Mouse (Mus musculus) liver, adult 2 months (tissue): Measurements from ENCODE around the gene Oxa1l. TPM values are rescaled to one million over a fixed set of nuclear protein-coding genes. Genes with fewer than 3 reads are reported as not detected.
A peak's percentile ranks its signal among the peaks of the same experiment; 100 is the strongest.

Experiments
- DNase-seq: peaks from one replicate; pipeline ENCODE4 v3.0.0-alpha.2; 2011; ENCODE audit warnings: low read depth, low spot score; ENCODE audit errors: extremely low read depth
- H3K27ac ChIP-seq: fragments of 200-500 bp; replicated peaks from 2 replicates; pipeline ENCODE4 v1.5.1; 2012; ENCODE audit warnings: low read depth, mild to moderate bottlenecking, control low read depth, inconsistent platforms, low read length; ENCODE audit not compliant: insufficient read depth
- H3K27me3 ChIP-seq: fragments of 200-500 bp; 2 replicates; pipeline ENCODE4 v1.6.1; 2012; ENCODE audit warnings: mild to moderate bottlenecking, moderate library complexity, low read length, inconsistent platforms; ENCODE audit not compliant: control insufficient read depth, insufficient read depth
- H3K36me3 ChIP-seq: fragments of 200-500 bp; 2 replicates; pipeline ENCODE4 v1.6.1; 2012; ENCODE audit warnings: low read length, inconsistent platforms; ENCODE audit not compliant: control insufficient read depth, insufficient read depth
- H3K4me1 ChIP-seq: fragments of 200-500 bp; 2 replicates; pipeline ENCODE4 v1.6.1; 2011; ENCODE audit warnings: low read length; ENCODE audit not compliant: control insufficient read depth, insufficient read depth
- H3K4me3 ChIP-seq: fragments of 200-500 bp; 2 replicates; pipeline ENCODE4 v1.5.1; 2011; ENCODE audit warnings: low read depth, mild to moderate bottlenecking, control low read depth, low read length, moderate library complexity; ENCODE audit not compliant: insufficient read depth
- H3K79me2 ChIP-seq: fragments of 200-500 bp; 2 replicates; pipeline ENCODE4 v1.6.1; 2012; ENCODE audit warnings: inconsistent platforms, mild to moderate bottlenecking, low read length, moderate library complexity; ENCODE audit not compliant: control insufficient read depth, insufficient read depth
- H3K9ac ChIP-seq: fragments of 200-500 bp; 2 replicates; pipeline ENCODE4 v1.6.1; 2012; ENCODE audit warnings: low read depth, mild to moderate bottlenecking, control low read depth, inconsistent platforms, low read length
- CTCF ChIP-seq: fragments of 200-500 bp; IDR thresholded peaks from 2 replicates; pipeline ENCODE4 v1.5.1; 2011; ENCODE audit warnings: low read depth, low read length, control low read depth
- POLR2A ChIP-seq: fragments of 200-500 bp; IDR thresholded peaks from 2 replicates; pipeline ENCODE4 v1.6.1; 2011; ENCODE audit warnings: low read length, control low read depth; ENCODE audit not compliant: insufficient read depth; ENCODE audit errors: extremely low read depth
- WGBS: fragments of 180-500 bp; shearing (Covaris S2); methylation state at CpG from one replicate; pipeline ENCODE4 v1.1.7; 2018; 5-methylcytosine and 5-hydroxymethylcytosine counted together
- polyA plus RNA-seq: library from polyadenylated mRNA; depleted of rRNA; stranded (reverse); fragments of >200 nt; gene quantifications from 2 replicates; pipeline ENCODE4 v1.2.3, GENCODE M21; 2012
- total RNA-seq: library from RNA; depleted of rRNA; stranded (reverse); fragments of >200 nt; gene quantifications from 2 replicates; pipeline ENCODE4 v1.2.3, GENCODE M21; 2014

Gene Oxa1l
- total and polyA plus RNA-seq, 2 experiments = 16.4 to 116 TPM

DNA sequence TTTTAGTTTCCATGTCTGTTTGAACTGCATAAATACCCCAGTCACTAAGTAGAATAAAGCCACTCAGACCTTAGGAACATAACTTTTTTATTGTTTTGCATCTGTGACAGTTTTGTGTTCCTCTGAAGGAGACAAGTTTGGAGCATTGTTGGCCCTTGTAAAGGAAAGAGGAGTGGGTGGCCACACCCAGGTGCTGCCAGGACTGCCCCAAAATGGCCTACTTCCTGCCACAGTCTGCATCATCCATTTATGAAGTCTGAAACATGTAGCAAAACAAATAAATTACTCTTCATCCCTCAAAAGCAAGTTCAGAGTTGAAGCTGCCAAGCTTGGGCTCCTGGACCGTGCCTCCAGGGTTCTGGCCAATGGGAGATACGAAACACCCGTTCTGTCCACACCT is 8.7 kb downstream of the Oxa1l start:
- no peak for TF ChIP-seq POLR2A
- TF ChIP-seq CTCF = no peak
- Histone ChIP-seq H3K4me1 (no peaks in the 10 kb centered on the region), H3K9ac (no peak overlapping the region), H3K27ac (no peak overlapping the region), H3K79me2 (0 out of 2 replicates have a peak, but pooled peaks cover under 1% of the 10 kb centered on the region), H3K27me3 (no peaks in the 10 kb centered on the region), H3K4me3 (no peak overlapping the region), H3K36me3 (peaks cover 38% of the 10 kb centered on the region)
- WGBS = 95% methylated on average over 3 of the region's 3 CpGs
- DNase-seq = no peak

DNA sequence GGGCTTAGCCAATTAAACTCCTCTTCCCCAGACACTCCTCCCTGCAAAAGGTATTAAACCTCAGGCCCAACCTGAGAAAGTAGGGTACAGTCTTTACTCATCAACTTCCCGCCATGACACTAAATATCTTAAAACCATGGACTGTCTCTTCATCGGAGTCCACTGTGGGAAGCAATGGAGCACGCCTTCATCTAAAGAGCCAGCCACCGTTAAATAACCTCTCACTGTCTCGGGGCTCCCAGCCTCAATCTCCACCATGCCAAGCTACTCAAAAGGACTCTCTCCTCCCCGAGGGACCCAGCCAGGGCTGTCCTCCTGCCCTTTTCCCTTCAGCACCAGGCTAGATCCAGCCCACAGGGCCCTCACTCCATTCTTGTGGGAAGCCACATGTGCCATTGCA is 10.0 kb downstream of the Oxa1l start:
- no peak for TF ChIP-seq CTCF
- no peak for TF ChIP-seq POLR2A
- Histone ChIP-seq H3K4me1 (no peaks in the 10 kb centered on the region), H3K9ac (no peak overlapping the region), H3K4me3 (no peak overlapping the region), H3K27me3 (no peaks in the 10 kb centered on the region), H3K27ac (no peak overlapping the region), H3K36me3 (peaks cover 38% of the 10 kb centered on the region), H3K79me2 (0 out of 2 replicates have a peak, but pooled peaks cover 2% of the 10 kb centered on the region)
- no peak for DNase-seq
- WGBS = 94% methylated on average over 6 of the region's 6 CpGs

- Histone ChIP-seq H3K4me3 (no peak overlapping the region), H3K27ac (no peak overlapping the region), H3K79me2 (0 out of 2 replicates have a peak, but pooled peaks cover 2% of the 10 kb centered on the region), H3K27me3 (no peaks in the 10 kb centered on the region), H3K36me3 (peaks cover 34% of the 10 kb centered on the region), H3K9ac (no peak overlapping the region), H3K4me1 (no peaks in the 10 kb centered on the region)
- no peak for TF ChIP-seq CTCF
- no peak for TF ChIP-seq POLR2A
- 99% methylated on average over 10 of the region's 10 CpGs for WGBS
- no peak for DNase-seq
These were observed 10.8 kb downstream of the Oxa1l start for GRCm38 (mm10) chr14:54371460-54371859.

DNA sequence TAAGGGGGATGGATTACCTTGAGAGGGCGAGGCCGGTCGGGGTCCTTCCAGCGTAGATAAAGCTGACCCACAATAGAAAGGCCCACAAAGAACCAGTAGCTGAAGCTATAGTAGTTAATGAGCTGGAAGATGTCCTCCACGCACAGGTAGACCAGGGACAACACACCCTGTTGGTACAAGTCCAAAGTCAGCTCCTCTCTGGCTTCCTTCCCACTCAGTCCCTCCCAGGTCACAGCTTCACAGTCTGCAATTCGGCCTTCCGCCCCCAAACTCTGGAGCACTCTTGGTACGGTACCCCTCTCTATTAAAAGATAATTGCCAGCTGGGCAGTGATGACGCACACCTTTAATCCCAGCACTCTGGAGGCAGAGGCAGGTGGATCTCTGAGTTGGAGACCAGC is 12.3 kb downstream of the Oxa1l start:
- Histone ChIP-seq H3K27me3 (no peaks in the 10 kb centered on the region), H3K9ac (no peak overlapping the region), H3K4me3 (no peak overlapping the region), H3K4me1 (no peaks in the 10 kb centered on the region), H3K36me3 (peaks cover 24% of the 10 kb centered on the region), H3K27ac (no peak overlapping the region), H3K79me2 (0 out of 2 replicates have a peak, but pooled peaks cover 2% of the 10 kb centered on the region)
- 75% methylated on average over 9 of the region's 9 CpGs for WGBS
- DNase-seq = no peak
- TF ChIP-seq CTCF = no peak
- TF ChIP-seq POLR2A = no peak

DNA sequence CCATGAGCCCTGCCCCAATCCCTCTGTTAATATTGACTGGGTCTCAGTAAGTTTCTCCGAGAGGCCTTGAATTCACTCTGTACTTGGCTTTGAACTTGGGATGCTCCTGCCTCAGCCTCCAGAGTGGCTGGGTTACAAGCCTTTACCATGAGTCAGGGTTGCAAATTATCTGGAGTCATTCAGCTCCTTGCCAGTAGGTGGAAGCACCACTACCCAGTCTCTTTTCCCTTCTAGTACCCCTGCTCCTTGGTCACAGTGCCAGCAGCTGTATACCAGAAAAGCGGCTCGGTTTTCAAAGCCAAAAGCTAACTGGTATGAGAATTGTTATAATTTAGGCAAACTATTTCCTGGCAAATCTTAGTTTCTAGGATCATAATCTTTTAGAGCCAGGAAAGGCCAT is 15.3 kb downstream of the Oxa1l start:
- Histone ChIP-seq H3K36me3 (0 out of 2 replicates have a peak, but pooled peaks cover 2% of the 10 kb centered on the region), H3K4me3 (no peak overlapping the region), H3K79me2 (0 out of 2 replicates have a peak, but pooled peaks cover 2% of the 10 kb centered on the region), H3K27me3 (no peaks in the 10 kb centered on the region), H3K9ac (no peak overlapping the region), H3K27ac (no peak overlapping the region), H3K4me1 (no peaks in the 10 kb centered on the region)
- DNase-seq = peak; percentile 34
- WGBS = 44% methylated on average over 3 of the region's 3 CpGs
- peak; percentile 66 for TF ChIP-seq CTCF
- TF ChIP-seq POLR2A = no peak

GRCm38 (mm10) chr14:54377166-54377565 is 16.5 kb downstream of the Oxa1l start:
- Histone ChIP-seq H3K79me2 (0 out of 2 replicates have a peak, but pooled peaks cover 2% of the 10 kb centered on the region), H3K27ac (no peak overlapping the region), H3K9ac (no peak overlapping the region), H3K36me3 (no peaks in the 10 kb centered on the region), H3K4me1 (peaks cover 6% of the 10 kb centered on the region), H3K4me3 (no peak overlapping the region), H3K27me3 (no peaks in the 10 kb centered on the region)
- TF ChIP-seq CTCF (no peak), POLR2A (no peak)
- no peak for DNase-seq
- WGBS = 68% methylated on average over 6 of the region's 6 CpGs
